Mouse (Mus musculus) lung, embryonic 14.5 days (tissue): ENCODE measurements around the gene Rbm4. TPM values are rescaled to one million over a fixed set of nuclear protein-coding genes. Genes with fewer than 3 reads are reported as not detected.

Source experiments
- ATAC-seq: fragments of 200-750 bp; cut with Nextera tagmentation; 2 replicates; pipeline ENCODE4 v1.8.0; 2017; ENCODE audit warnings: mild to moderate bottlenecking, moderate TSS enrichment, moderate library complexity; ENCODE audit not compliant: insufficient read depth
- DNase-seq: peaks from one replicate; pipeline ENCODE4 v3.0.0-alpha.2; 2015
- H3K27ac ChIP-seq: fragments of 300-500 bp; sonication (generic); 2 replicates; pipeline ENCODE4 v1.5.1; 2014; ENCODE audit warnings: low read depth, mild to moderate bottlenecking, moderate library complexity
- H3K27me3 ChIP-seq: fragments of 300-500 bp; sonication (generic); 2 replicates; pipeline ENCODE4 v1.6.1; 2014; ENCODE audit warnings: low read length, control low read depth; ENCODE audit not compliant: insufficient read depth
- H3K36me3 ChIP-seq: fragments of 300-500 bp; sonication (generic); 2 replicates; pipeline ENCODE4 v1.6.1; 2014; ENCODE audit warnings: control low read depth; ENCODE audit not compliant: insufficient read depth
- H3K4me1 ChIP-seq: fragments of 300-500 bp; sonication (generic); 2 replicates; pipeline ENCODE4 v1.6.1; 2014; ENCODE audit warnings: antibody characterized with exemption, control low read depth; ENCODE audit not compliant: insufficient read depth
- H3K4me2 ChIP-seq: fragments of 300-500 bp; sonication (generic); 2 replicates; pipeline ENCODE4 v1.6.1; 2014; ENCODE audit warnings: mild to moderate bottlenecking
- H3K4me3 ChIP-seq: fragments of 300-500 bp; sonication (generic); 2 replicates; pipeline ENCODE4 v1.5.1; 2014; ENCODE audit warnings: low read depth, low read length
- H3K9ac ChIP-seq: fragments of 300-500 bp; sonication (generic); 2 replicates; pipeline ENCODE4 v1.6.1; 2014
- H3K9me3 ChIP-seq: fragments of 300-500 bp; sonication (generic); 2 replicates; pipeline ENCODE4 v1.6.1; 2016; ENCODE audit warnings: low read depth, low read length, control low read depth
- CTCF ChIP-seq: IDR thresholded peaks from 2 replicates; pipeline ENCODE4 v1.5.1; 2016; ENCODE audit warnings: antibody characterized with exemption, low read depth
- WGBS: fragments of 180-500 bp; shearing (Covaris S2); extraction: QIAGEN DNeasy Blood & Tissue Kit; methylation state at CpG from one replicate; pipeline ENCODE4 v1.1.7; 2014; 5-methylcytosine and 5-hydroxymethylcytosine counted together
- polyA plus RNA-seq: library from polyadenylated mRNA; unstranded; fragments of >200 nt; fragmentation: Nextera tagmentation; extraction: Ambion mirVana; gene quantifications from 2 replicates; pipeline ENCODE4 v1.2.1, GENCODE M21; 2014

Rbm4 gene
- polyA plus RNA-seq = 62.8 and 69.6 TPM in 2 replicates

DNA sequence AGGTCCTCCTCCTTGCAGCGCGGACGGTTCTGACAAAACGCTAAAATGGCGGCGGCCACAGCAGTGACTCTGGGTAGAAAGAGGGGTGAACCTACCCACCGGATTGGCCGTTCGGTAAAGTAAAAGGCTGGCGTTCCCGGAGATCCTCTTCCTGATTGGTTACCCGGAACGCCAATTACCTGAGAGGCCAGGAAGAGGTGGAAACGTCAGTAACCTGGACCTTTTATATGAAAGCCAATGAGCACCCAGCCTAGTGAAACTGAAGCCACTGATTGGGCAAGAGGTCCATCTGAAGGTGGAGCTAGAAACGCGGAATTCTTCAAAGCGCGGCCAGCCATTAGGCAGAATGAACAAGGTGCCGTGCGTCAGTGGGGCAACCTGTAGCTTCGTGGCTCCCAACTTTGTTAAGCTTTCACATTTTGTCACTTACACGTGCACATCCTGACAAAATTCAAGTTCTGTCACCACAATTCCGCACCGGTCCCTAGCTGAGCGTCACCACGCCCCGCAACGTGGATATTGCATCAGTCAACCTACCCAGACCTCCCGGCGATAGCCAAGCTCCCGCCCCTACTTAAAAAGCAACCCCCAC lies at the start of gene Rbm4:
TSS of gene Rbm4 (minus strand) at position 71 of the 592 bp plus-strand sequence.
- Histone ChIP-seq H3K4me2 (peak within 1 kb of the TSS; percentile 62), H3K36me3 (peaks cover 47% of the 10 kb centered on the region), H3K4me3 (peak within 1 kb of the TSS; percentile 67), H3K4me1 (peaks cover 12% of the 10 kb centered on the region; the same call in 1 of the 2 replicates), H3K9me3 (no peaks in the 10 kb centered on the region), H3K27me3 (no peaks in the 10 kb centered on the region), H3K9ac (peak within 1 kb of the TSS; percentile 80), H3K27ac (peak within 1 kb of the TSS; percentile 84; the same call in 1 of the 2 replicates)
- DNase-seq = peak; percentile 99
- TF ChIP-seq CTCF = no peak
- WGBS = under 1% methylated on average over 31 of the region's 31 CpGs
- peak; percentile 98 for ATAC-seq

DNA sequence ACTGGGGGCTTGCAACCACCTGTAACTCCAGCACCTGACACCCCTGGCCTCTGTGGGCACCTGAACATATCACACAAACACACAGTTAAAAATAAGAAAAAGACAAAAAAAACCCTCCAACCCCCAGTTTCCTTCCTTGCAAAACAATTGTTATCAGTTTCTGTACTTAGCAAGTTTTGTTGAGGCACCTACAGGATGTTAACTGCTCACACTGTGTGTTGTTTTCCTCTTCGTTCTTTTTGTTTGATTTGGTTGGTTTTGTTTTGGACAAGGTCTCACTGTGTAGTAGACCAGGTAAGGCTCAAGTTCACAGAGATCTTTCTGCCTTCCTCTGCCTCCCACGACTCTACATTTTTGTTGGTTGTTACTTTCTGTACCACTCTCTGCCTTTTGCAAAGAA lies 48.9 kb upstream of the Rbm4 start:
- no peak overlapping the region for H3K4me3 ChIP-seq
- H3K36me3 ChIP-seq = no peaks in the 10 kb centered on the region
- 58% methylated on average over 2 of the region's 2 CpGs for WGBS
- H3K4me2 ChIP-seq = no peak overlapping the region
- no peak overlapping the region for H3K27ac ChIP-seq
- peaks cover 20% of the 10 kb centered on the region; the same call in 1 of the 2 replicates for H3K27me3 ChIP-seq
- no peaks in the 10 kb centered on the region for H3K9me3 ChIP-seq
- no peak for ATAC-seq
- H3K4me1 ChIP-seq = no peaks in the 10 kb centered on the region
- no peak for DNase-seq
- TF ChIP-seq CTCF = no peak
- H3K9ac ChIP-seq = no peak overlapping the region

DNA sequence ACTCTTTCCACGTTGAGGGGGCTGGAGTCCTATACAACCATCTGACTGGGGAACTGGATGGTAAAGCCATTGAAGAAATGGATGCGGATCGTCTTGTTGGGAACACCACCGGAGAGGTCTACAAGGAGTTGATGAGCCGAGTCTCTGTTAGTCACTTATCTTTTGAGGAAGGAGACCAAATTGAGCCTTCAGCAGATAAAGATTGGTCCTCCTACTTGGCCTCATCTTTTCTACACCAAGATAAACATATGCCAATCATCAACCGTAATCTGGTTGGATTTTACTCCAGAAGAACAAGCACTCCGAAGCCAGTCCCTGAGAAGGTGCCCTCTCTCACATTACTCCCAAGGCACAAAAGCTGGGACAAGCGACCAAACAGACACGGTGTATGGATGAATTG lies 47.1 kb upstream of the Rbm4 start:
- peaks cover 20% of the 10 kb centered on the region; the same call in 1 of the 2 replicates for H3K27me3 ChIP-seq
- H3K36me3 ChIP-seq = 0 out of 2 replicates have a peak, but pooled peaks cover 2% of the 10 kb centered on the region
- 74% methylated on average over 9 of the region's 9 CpGs for WGBS
- ATAC-seq (no peak), DNase-seq (no peak)
- no peak overlapping the region for H3K4me3 ChIP-seq
- H3K9ac ChIP-seq = no peak overlapping the region
- no peaks in the 10 kb centered on the region for H3K4me1 ChIP-seq
- H3K9me3 ChIP-seq = no peaks in the 10 kb centered on the region
- no peak overlapping the region for H3K27ac ChIP-seq
- TF ChIP-seq CTCF = no peak
- no peak overlapping the region for H3K4me2 ChIP-seq

DNA sequence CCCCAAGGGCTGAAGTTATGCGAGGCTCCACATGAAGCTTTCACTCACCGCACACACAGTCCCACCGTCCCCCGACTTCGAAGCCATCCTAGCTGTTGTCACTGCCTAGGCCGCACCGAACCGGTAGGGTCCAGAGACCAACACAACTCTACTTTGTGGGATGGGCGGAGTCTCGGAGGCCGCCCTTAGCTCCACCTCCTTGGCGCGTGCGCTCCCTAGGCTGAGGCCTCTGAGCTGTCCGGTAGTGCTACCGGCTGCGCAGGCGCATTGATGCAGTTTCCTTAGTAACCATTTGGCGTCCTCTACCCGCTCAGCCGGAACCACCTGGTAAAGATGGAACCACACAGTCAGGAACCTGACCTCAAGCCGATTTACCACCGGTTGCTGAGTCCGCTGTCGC lies 45.4 kb upstream of the Rbm4 start, which contains the start of the genes Ccs and Ccdc87:
TSS of gene Ccs (minus strand) at position 184 of the 400 bp plus-strand sequence.
TSS of gene Ccdc87 (plus strand) at position 218 of the 400 bp plus-strand sequence.
- ATAC-seq = peak; percentile 99
- no peaks in the 10 kb centered on the region for H3K9me3 ChIP-seq
- TF ChIP-seq CTCF = peak; percentile 12; the same call in 1 of the 2 replicates
- H3K4me3 ChIP-seq = peak within 1 kb of the TSS; percentile 64
- peak; percentile 99 for DNase-seq
- H3K4me1 ChIP-seq = no peaks in the 10 kb centered on the region
- H3K27ac ChIP-seq = no peak within 1 kb of the TSS; the same call in 1 of the 2 replicates
- under 1% methylated on average over 25 of the region's 25 CpGs for WGBS
- peak within 1 kb of the TSS; percentile 90 for H3K4me2 ChIP-seq
- 0 out of 2 replicates have a peak, but pooled peaks cover 2% of the 10 kb centered on the region for H3K36me3 ChIP-seq
- H3K9ac ChIP-seq = peak within 1 kb of the TSS; percentile 81
- H3K27me3 ChIP-seq = peaks cover 20% of the 10 kb centered on the region; the same call in 1 of the 2 replicates

DNA sequence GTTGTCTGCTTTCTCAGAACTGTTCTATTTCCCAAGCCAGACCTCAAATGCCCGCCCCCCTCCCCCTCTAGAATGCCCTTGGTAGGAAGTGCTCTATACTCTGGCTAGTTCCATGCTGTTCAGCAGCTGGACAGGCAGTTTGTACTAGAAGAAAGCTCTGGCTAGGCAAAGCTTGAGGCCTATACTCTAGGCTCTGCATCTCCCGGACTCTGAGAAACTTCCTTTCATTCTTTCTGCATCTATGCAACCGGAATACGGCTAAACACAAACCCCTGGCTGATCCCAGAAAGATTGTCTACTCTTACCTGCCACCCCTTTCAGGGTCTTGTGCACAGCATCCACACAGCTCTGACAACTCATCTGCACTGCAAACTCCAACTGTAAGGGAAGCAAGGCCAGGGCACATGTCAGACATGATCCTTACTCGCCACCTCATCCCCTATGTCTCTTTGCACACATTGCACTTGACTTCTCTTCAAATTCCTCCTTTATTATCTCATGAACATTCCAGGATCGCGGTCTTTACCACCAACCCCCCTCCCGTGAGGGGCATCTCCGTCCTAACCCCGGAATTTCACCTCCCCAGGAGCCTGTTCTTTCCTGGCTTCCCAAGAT lies 44.9 kb upstream of the Rbm4 start:
- no peaks in the 10 kb centered on the region for H3K9me3 ChIP-seq
- H3K36me3 ChIP-seq = 0 out of 2 replicates have a peak, but pooled peaks cover 2% of the 10 kb centered on the region
- H3K27ac ChIP-seq = no peak overlapping the region; the same call in 1 of the 2 replicates
- no peak for TF ChIP-seq CTCF
- peak overlapping the region; percentile 90 for H3K4me2 ChIP-seq
- H3K4me1 ChIP-seq = no peaks in the 10 kb centered on the region
- DNase-seq (no peak), ATAC-seq (peak; percentile 50; the same call in 1 of the 2 replicates)
- 25% methylated on average over 10 of the region's 10 CpGs for WGBS
- peaks cover 20% of the 10 kb centered on the region; the same call in 1 of the 2 replicates for H3K27me3 ChIP-seq
- H3K9ac ChIP-seq = peak overlapping the region; percentile 81
- peak overlapping the region; percentile 64 for H3K4me3 ChIP-seq

DNA sequence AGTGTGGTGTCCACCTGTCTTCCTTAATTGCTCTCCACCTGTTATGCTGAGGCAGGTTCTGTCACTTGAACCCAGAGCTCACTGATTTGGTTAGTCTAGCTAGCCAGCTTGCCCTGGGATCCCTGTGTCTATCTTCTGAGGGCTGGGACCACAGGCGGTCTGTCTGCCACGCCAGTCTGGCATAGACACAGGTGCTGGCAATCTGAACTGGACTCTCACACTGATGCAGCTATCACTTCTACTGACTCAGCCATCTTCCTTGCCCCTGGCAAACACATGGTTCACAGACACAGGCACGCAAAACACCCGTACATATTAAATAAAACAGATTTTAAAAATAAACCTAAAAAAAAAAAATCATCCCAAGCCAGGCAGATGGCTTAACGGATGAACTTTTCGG lies 43.3 kb upstream of the Rbm4 start:
- H3K36me3 ChIP-seq = peaks cover 8% of the 10 kb centered on the region; the same call in 1 of the 2 replicates
- no peak overlapping the region for H3K4me3 ChIP-seq
- peaks cover 20% of the 10 kb centered on the region; the same call in 1 of the 2 replicates for H3K27me3 ChIP-seq
- H3K4me2 ChIP-seq = no peak overlapping the region
- no peak for DNase-seq
- no peak overlapping the region for H3K9ac ChIP-seq
- ATAC-seq = no peak
- WGBS = 93% methylated on average over 6 of the region's 6 CpGs
- no peaks in the 10 kb centered on the region for H3K9me3 ChIP-seq
- no peak for TF ChIP-seq CTCF
- H3K27ac ChIP-seq = no peak overlapping the region
- H3K4me1 ChIP-seq = no peaks in the 10 kb centered on the region

DNA sequence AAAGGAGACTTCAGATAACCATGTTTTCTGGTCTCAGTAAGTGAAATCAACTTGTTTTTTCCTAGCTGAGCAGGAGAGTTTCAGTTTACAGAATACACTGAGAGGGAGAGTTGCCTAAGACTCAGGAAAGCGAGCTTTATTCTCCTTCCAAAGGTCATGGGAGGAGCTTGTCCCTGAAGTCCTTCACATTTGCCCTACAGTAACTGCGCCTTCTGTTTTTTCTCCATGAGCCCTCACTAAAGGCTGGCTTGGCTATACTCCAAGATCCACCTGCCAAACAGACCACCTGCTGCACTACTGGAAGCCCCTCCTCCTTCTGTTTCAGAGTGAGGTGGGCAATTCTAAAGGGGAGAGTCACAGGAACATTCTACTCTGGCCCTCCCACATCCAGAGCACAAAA lies 42.4 kb upstream of the Rbm4 start:
- Histone ChIP-seq H3K27me3 (peaks cover 13% of the 10 kb centered on the region; the same call in 1 of the 2 replicates), H3K9ac (no peak overlapping the region), H3K4me3 (no peak overlapping the region), H3K27ac (no peak overlapping the region), H3K4me2 (no peak overlapping the region), H3K4me1 (no peaks in the 10 kb centered on the region), H3K36me3 (peaks cover 8% of the 10 kb centered on the region; the same call in 1 of the 2 replicates), H3K9me3 (no peaks in the 10 kb centered on the region)
- TF ChIP-seq CTCF = no peak
- no peak for ATAC-seq
- DNase-seq = no peak
- 73% methylated on average over 2 of the region's 2 CpGs for WGBS
